Mouse (Mus musculus): ENCODE data around the gene Gm17622. TPM values are rescaled to one million over a fixed set of nuclear protein-coding genes. Genes with fewer than 3 reads are reported as not detected.

The Gm17622 gene
- polyA plus RNA-seq, 1 experiment from 2014 or later, result not detected

DNA sequence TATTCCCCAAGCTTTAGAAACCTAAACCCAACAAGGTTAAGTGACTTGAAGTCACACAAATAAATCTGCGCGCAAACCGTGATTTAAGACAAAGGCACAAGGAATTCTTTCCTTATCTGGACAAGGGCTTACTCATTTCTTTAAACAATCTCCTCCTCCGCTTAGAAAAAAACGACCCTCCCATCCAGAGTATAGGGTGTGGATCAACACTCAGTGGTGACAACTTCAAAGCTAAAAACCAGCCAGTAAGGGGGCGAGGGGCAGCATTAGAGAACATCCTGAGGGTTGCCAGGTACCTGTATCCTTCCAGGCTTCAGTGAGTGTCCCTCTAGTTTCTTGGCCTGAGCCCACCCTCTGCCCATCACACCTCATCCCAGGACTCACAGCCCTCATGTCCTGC is 20.0 kb upstream of the Gm17622 start:
- Histone ChIP-seq H3K4me1 (replicated peaks) (no peaks in the 10 kb centered on the region), H3K36me3 (no peaks in the 10 kb centered on the region), H3K4me2 (no peak overlapping the region), H3K27me3 (no peaks in the 10 kb centered on the region), H3K9ac (no peak overlapping the region), H3K27ac (no peak overlapping the region), H3K4me3 (replicated peaks) (no peak overlapping the region), H3K9me3 (replicated peaks) (no peaks in the 10 kb centered on the region)
- ATAC-seq (ENCODE audit: low read depth) (no peak), DNase-seq (no peak)
- 66% methylated on average over 6 of the region's 6 CpGs for WGBS (ENCODE audit: insufficient replicate concordance)

DNA sequence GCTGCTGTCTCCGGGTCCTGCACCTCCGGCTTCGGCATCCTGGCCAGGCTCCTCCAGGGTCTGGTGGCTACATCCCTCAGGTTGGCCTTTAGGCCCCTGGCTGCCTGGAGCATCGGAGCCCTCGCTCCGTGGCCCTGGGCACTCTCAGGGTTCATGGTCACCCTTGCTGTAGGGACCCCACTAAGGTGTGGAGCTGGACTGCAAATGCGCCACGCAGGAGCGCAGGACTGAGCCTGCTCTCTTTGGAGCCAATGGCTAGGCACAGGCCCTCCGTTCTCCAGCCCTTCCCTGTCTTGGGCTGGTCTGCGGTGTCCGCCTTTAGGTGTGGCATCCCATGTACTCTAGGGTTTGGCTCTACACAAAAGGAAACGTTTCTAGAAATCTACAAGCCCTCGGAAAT is 19.6 kb upstream of the Gm17622 start, which contains the start of gene Ankdd1b:
Gene Ankdd1b, minus strand, starts transcription at position 242 of the 400 bp plus-strand sequence.
- Histone ChIP-seq H3K4me1 (replicated peaks) (no peaks in the 10 kb centered on the region), H3K27ac (no peak within 1 kb of the TSS), H3K27me3 (no peaks in the 10 kb centered on the region), H3K36me3 (no peaks in the 10 kb centered on the region), H3K4me2 (no peak within 1 kb of the TSS), H3K9me3 (replicated peaks) (no peaks in the 10 kb centered on the region), H3K4me3 (replicated peaks) (no peak within 1 kb of the TSS), H3K9ac (no peak within 1 kb of the TSS)
- no peak for DNase-seq
- WGBS (ENCODE audit: insufficient replicate concordance), result 75% methylated on average over 14 of the region's 14 CpGs
- no peak for ATAC-seq (ENCODE audit: low read depth)

DNA sequence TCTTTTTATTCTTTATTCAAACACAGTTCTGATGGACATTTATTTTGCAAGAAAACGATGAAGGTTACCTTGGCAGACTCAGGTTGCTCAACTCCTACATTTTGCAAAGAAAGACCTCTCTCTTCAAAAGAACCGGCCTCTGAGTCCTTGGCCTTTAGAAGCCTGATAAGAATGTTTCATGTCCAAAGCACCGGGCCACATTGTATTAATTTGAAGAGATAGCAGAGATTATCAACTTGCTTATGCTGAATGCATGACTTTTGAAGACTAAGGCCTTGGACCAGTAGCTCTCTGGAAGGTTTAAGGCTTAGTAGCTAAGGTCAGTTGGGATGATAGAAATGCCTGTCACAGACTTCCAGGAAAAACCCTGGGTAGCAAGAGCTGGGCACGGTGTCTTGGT is 13.3 kb upstream of the Gm17622 start:
- H3K27me3 ChIP-seq, result no peaks in the 10 kb centered on the region
- no peak for ATAC-seq (ENCODE audit: low read depth)
- H3K9me3 ChIP-seq (replicated peaks), result no peaks in the 10 kb centered on the region
- H3K9ac ChIP-seq, result no peak overlapping the region
- H3K4me2 ChIP-seq, result no peak overlapping the region
- no peaks in the 10 kb centered on the region for H3K4me1 ChIP-seq (replicated peaks)
- no peak overlapping the region for H3K27ac ChIP-seq
- 0 out of 2 replicates have a peak, but pooled peaks cover 2% of the 10 kb centered on the region for H3K36me3 ChIP-seq
- DNase-seq, result no peak
- 73% methylated on average over 4 of the region's 4 CpGs for WGBS (ENCODE audit: insufficient replicate concordance)
- H3K4me3 ChIP-seq (replicated peaks), result no peak overlapping the region

DNA sequence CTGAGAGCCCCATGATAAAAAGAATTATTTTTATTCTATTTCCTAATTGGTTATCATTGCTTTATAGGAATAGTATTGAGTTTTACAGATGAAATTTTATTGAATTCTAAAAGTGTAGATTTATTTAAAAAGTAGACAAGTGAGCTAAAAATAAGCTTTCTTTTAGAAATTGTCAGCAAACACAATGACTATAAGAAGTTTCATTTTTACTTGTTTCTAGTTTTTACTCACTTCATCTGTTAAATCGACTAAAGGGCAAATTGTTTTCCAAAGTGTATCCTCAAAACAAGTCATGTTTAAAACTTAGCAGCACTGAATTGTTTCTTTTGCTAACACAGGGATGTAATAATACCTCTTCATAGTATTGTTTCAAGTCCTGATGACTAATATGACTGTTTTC is 11.5 kb upstream of the Gm17622 start:
- Histone ChIP-seq H3K9me3 (replicated peaks) (no peaks in the 10 kb centered on the region), H3K27me3 (no peaks in the 10 kb centered on the region), H3K36me3 (peaks cover 7% of the 10 kb centered on the region; the same call in 1 of the 2 replicates), H3K4me2 (no peak overlapping the region), H3K4me1 (replicated peaks) (no peaks in the 10 kb centered on the region), H3K4me3 (replicated peaks) (no peak overlapping the region), H3K9ac (no peak overlapping the region), H3K27ac (no peak overlapping the region)
- WGBS (ENCODE audit: insufficient replicate concordance), result 77% methylated on average over 1 of the region's 1 CpGs
- ATAC-seq (ENCODE audit: low read depth) (no peak), DNase-seq (no peak)

DNA sequence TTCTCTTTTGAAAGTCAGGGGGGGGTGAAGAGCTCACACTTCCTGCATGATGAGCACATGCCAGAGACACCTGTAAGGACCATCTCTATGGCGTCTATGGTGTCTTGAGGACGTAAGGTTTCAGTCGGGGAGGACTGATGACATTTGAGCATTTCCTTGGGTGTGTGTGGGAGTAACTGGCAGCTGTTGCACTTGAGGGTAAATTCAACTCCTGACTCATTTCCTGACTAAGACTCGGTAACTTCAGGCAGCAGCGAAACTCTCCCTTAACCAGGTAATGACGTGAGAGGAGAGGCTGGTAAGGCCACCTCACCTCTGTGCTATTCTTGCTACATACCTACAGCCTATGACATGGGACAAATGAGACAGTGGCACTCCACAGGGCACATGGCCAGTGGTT is 3.3 kb upstream of the Gm17622 start:
- DNase-seq (no peak), ATAC-seq (ENCODE audit: low read depth) (no peak)
- peaks cover 37% of the 10 kb centered on the region for H3K36me3 ChIP-seq
- no peak overlapping the region for H3K4me3 ChIP-seq (replicated peaks)
- 71% methylated on average over 6 of the region's 6 CpGs for WGBS (ENCODE audit: insufficient replicate concordance)
- H3K4me2 ChIP-seq, result no peak overlapping the region
- no peak overlapping the region for H3K27ac ChIP-seq
- no peaks in the 10 kb centered on the region for H3K4me1 ChIP-seq (replicated peaks)
- H3K27me3 ChIP-seq, result no peaks in the 10 kb centered on the region
- H3K9ac ChIP-seq, result no peak overlapping the region
- no peaks in the 10 kb centered on the region for H3K9me3 ChIP-seq (replicated peaks)

DNA sequence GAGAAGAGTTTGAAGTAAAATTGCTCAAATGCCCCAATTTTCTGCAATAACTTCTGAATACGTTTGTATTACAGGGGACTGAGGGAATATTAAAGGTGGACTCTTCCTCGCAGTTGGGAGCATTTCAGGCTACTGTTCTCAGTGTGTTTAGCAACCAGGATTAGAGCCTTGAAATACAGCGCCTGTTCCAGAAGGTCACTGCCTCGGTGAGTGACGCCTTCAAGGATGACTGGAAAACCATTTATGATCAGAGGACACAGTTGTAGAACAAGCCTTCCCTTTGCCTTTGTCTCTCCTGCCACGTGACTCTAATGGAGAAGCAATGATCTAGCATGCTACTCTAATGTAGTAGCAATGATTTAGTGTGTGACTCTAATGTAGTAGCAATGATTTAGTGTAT is 2.6 kb upstream of the Gm17622 start:
- Histone ChIP-seq H3K36me3 (peaks cover 37% of the 10 kb centered on the region), H3K4me2 (no peak overlapping the region), H3K4me1 (replicated peaks) (no peaks in the 10 kb centered on the region), H3K27ac (no peak overlapping the region), H3K27me3 (no peaks in the 10 kb centered on the region), H3K9me3 (replicated peaks) (no peaks in the 10 kb centered on the region), H3K4me3 (replicated peaks) (no peak overlapping the region), H3K9ac (no peak overlapping the region)
- ATAC-seq (ENCODE audit: low read depth), result no peak
- 78% methylated on average over 6 of the region's 6 CpGs for WGBS (ENCODE audit: insufficient replicate concordance)
- DNase-seq, result no peak

DNA sequence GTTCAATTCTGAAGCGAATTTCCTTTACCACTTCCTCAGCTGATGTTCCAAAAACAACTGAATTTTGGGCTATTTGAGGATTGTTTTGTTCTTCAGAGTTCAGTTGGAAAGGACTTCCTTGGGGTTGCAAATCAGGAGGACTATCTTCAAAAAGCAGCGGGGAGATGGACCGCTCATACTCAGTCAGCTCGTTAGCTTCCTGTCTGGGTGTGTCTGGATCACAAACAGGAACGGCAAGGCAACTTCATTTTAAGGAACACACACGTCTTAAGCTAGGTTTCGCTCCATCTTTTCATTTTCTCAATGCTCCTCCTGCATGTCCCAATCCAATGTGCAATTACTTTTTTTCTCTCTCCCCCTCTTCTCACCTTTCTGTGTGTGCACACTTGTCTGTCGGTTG is 6.1 kb downstream of the Gm17622 start:
- Histone ChIP-seq H3K36me3 (peaks cover 10% of the 10 kb centered on the region), H3K4me3 (replicated peaks) (no peak overlapping the region), H3K27ac (no peak overlapping the region), H3K9ac (no peak overlapping the region), H3K27me3 (no peaks in the 10 kb centered on the region), H3K4me2 (no peak overlapping the region), H3K4me1 (replicated peaks) (no peaks in the 10 kb centered on the region), H3K9me3 (replicated peaks) (no peaks in the 10 kb centered on the region)
- 38% methylated on average over 8 of the region's 8 CpGs for WGBS (ENCODE audit: insufficient replicate concordance)
- no peak for DNase-seq
- ATAC-seq (ENCODE audit: low read depth), result no peak

DNA sequence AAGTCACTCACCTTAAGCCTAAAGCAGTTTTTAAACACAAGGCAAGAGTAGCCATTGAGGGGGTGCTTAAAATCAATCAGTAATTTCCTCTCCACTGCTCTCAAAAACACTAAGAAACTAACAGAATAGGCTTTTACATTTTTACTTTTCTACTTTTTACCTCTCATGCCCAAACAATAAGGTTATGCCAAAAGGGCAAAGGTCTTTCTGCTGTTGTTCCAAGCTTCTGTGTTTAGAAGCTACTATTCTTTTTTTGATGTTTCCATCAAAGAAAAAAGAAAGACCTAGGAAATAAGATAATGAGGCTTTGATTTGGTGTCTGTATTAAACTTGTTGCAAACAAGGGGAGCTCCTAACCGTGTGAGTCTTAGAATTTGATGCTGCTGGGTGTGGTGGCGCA is 9.4 kb downstream of the Gm17622 start:
- Histone ChIP-seq H3K27me3 (no peaks in the 10 kb centered on the region), H3K4me1 (replicated peaks) (no peaks in the 10 kb centered on the region), H3K4me3 (replicated peaks) (no peak overlapping the region), H3K9me3 (replicated peaks) (no peaks in the 10 kb centered on the region), H3K9ac (no peak overlapping the region), H3K27ac (no peak overlapping the region), H3K36me3 (peaks cover 10% of the 10 kb centered on the region), H3K4me2 (no peak overlapping the region)
- ATAC-seq (ENCODE audit: low read depth) (no peak), DNase-seq (no peak)
- 66% methylated on average over 2 of the region's 2 CpGs for WGBS (ENCODE audit: insufficient replicate concordance)

DNA sequence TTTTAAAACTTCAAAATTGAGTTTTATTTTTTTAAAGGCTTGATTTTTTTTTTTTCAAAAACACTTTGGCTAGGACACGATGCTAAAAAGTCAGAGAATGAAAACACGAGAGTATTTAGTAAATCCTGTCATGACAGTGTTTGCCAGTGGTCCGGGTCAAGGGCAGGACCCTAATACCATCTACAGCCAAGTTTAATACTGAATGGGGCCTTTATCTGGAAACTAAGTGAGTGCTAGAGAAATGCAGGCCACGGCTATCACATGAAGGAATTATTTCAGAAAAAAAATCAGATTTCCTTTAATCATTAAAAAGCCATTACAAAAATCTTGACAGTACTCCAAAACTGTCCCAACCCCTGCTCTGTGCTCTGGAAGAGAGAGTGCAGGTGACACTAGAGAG is 15.1 kb downstream of the Gm17622 start:
- ATAC-seq (ENCODE audit: low read depth) (no peak), DNase-seq (no peak)
- Histone ChIP-seq H3K27ac (no peak overlapping the region), H3K4me2 (no peak overlapping the region), H3K4me3 (replicated peaks) (no peak overlapping the region), H3K9me3 (replicated peaks) (no peaks in the 10 kb centered on the region), H3K4me1 (replicated peaks) (peaks cover 9% of the 10 kb centered on the region), H3K9ac (no peak overlapping the region), H3K27me3 (no peaks in the 10 kb centered on the region), H3K36me3 (peaks cover 7% of the 10 kb centered on the region)
- WGBS (ENCODE audit: insufficient replicate concordance), result 77% methylated on average over 4 of the region's 4 CpGs

DNA sequence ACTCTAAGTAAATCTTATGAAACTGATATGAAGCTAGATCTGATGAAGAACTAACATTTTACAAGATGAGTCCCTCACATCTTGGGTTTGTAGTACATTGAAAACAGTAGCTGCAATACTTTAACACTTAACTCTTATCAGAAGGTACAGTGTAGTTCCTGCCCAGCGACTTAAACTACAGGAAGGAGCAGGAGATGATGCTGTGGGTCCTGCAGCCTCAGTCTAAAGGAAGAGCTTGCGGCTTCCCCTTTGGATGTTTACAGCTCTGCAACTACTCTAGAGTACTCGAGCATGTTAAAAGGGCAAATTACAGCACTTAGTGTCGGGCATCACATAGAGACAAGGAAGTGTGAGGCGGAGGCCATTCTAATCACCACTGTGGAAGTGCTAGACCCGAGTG is 15.8 kb downstream of the Gm17622 start:
- H3K9me3 ChIP-seq (replicated peaks), result no peaks in the 10 kb centered on the region
- no peak overlapping the region for H3K27ac ChIP-seq
- ATAC-seq (ENCODE audit: low read depth) (no peak), DNase-seq (no peak)
- 0 out of 2 replicates have a peak, but pooled peaks cover 4% of the 10 kb centered on the region for H3K36me3 ChIP-seq
- H3K4me1 ChIP-seq (replicated peaks), result peaks cover 12% of the 10 kb centered on the region
- H3K9ac ChIP-seq, result no peak overlapping the region
- H3K4me2 ChIP-seq, result no peak overlapping the region
- no peak overlapping the region for H3K4me3 ChIP-seq (replicated peaks)
- no peaks in the 10 kb centered on the region for H3K27me3 ChIP-seq
- WGBS (ENCODE audit: insufficient replicate concordance), result 33% methylated on average over 6 of the region's 6 CpGs

DNA sequence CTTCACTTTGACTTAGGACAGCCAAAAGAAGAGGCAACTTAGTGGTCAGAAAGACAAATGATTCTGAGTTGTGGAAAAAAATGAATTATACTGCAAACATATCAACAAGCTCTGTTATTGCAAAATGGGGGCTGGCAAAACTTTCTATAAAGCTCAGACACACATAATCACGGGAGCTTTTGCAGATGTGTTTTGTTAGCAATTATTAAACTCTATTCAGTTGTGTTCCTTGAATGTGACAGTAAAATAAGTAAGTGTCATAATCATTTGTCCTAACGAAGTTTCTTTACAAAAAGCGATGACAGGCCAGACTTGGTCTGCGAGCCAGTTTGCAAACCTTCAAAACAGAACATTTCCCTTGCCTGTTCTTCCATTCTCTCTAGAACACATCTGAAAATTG is 17.0 kb downstream of the Gm17622 start:
- Histone ChIP-seq H3K27ac (no peak overlapping the region), H3K36me3 (0 out of 2 replicates have a peak, but pooled peaks cover 4% of the 10 kb centered on the region), H3K4me1 (replicated peaks) (peaks cover 16% of the 10 kb centered on the region), H3K9ac (no peak overlapping the region), H3K9me3 (replicated peaks) (no peaks in the 10 kb centered on the region), H3K27me3 (no peaks in the 10 kb centered on the region), H3K4me2 (no peak overlapping the region), H3K4me3 (replicated peaks) (no peak overlapping the region)
- no peak for DNase-seq
- 85% methylated on average over 4 of the region's 4 CpGs for WGBS (ENCODE audit: insufficient replicate concordance)
- no peak for ATAC-seq (ENCODE audit: low read depth)

DNA sequence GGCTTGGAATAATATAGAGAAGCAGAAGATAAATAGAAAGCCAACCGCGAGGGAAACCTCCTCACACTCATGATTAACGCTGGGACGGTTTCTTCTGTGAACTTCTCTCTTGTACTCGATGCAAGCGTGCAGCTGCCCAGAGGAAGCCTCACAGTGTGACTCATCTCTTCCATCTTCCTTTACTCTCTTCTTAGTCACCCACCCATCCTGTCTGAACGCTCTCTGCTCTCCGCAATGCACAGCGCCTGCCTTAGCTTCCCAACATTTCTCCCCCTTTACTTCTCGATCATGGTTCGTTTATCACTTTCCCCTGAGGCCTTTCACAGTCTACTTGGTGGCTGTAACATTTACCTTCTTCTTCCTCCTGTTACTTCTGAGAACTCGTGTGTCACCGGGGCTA is 20.1 kb downstream of the Gm17622 start:
- WGBS (ENCODE audit: insufficient replicate concordance), result 22% methylated on average over 13 of the region's 13 CpGs
- ATAC-seq (ENCODE audit: low read depth) (0 out of 2 replicates have a peak, but pooled peaks have one; percentile 47), DNase-seq (no peak)
- 0 out of 2 replicates have a peak overlapping the region, but pooled peaks have one; percentile 24 for H3K27ac ChIP-seq
- no peak overlapping the region for H3K9ac ChIP-seq
- peaks cover 16% of the 10 kb centered on the region for H3K4me1 ChIP-seq (replicated peaks)
- no peaks in the 10 kb centered on the region for H3K9me3 ChIP-seq (replicated peaks)
- no peaks in the 10 kb centered on the region for H3K27me3 ChIP-seq
- H3K4me2 ChIP-seq, result no peak overlapping the region
- 0 out of 2 replicates have a peak, but pooled peaks cover 4% of the 10 kb centered on the region for H3K36me3 ChIP-seq
- H3K4me3 ChIP-seq (replicated peaks), result no peak overlapping the region
